Mouse (Mus musculus): ENCODE results near the gene Olfr1415.

DNA sequence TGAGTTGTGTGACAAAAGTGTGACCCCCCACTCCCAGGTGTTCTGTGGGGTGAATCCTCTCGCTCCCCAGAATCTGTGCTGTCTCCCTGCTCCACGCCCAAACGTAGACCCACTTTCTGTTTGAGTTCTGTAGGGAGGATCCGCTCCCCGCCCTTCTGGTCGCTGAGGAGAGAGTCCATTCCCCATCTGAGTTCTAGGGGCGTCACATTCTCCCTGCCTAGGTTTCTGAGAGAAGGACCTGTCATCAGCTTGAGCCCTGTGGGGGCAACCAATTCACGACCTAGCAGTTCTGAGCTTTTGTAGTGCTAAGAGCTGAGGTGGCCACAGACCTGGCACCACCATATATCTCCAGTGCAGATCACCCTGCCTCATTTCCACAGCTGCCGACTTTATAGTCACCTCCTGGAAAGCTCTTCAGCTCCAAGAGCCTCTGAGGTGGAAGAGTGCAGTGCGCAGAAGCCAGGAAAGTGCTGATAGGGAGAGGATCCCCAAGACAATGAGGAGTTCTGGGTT lies 21.8 kb downstream of the Olfr1415 start:
- TF ChIP-seq CTCF (IDR thresholded peaks at IDR 0.05; ENCODE audit: low read depth) (no peak), EP300 (IDR thresholded peaks at IDR 0.05; ENCODE audit: low read depth) (no peak; the same call in 1 of the 2 replicates)
